In genomic region chr3:152763139-152763882, GRCm38 (mm10) we compare ENCODE assay signal across 8 mouse cellular contexts. TPM values are rescaled to one million over a fixed set of nuclear protein-coding genes. Genes with fewer than 3 reads are reported as not detected.
A peak's percentile ranks its signal among the peaks of the same experiment; 100 is the strongest.
DNase-seq lines count a peak whose midpoint lies in the region; ATAC-seq lines count a peak whose summit lies in the region.

No protein-coding gene starts in this region.

- H3K27me3 ChIP-seq in lung, embryonic 15.5 days: no peaks in the 10 kb centered on the region
- H3K27me3 ChIP-seq in neural tube, embryonic 15.5 days (replicated peaks): no peaks in the 10 kb centered on the region

- peak overlapping the region; percentile 69 for H3K27ac ChIP-seq in lung, embryonic 15.5 days
- H3K27ac ChIP-seq in neural tube, embryonic 15.5 days (replicated peaks): no peak overlapping the region

- peak; percentile 50 for ATAC-seq in lung, embryonic 15.5 days (ENCODE audit: borderline replicate concordance, extremely low read depth, low FRiP score, low TSS enrichment)
- ATAC-seq in neural tube, embryonic 15.5 days (ENCODE audit: low FRiP score): no peak

- peak; percentile 24 to 40 for DNase-seq in cerebellum, postnatal 14 days
- no peak for DNase-seq in cerebellum, postnatal 4 days (ENCODE audit: low spot score in 2 of 2)
- peak; percentile 20 for DNase-seq in brain, adult 2 months (ENCODE audit: low read depth, low spot score)
- DNase-seq in heart, adult 8-10 months (ENCODE audit: low spot score): peak; percentile 13
- peak; percentile 63 for DNase-seq in kidney, adult 18-20 months
- DNase-seq in thymus, postnatal 36 days: peak; percentile 56 to 58

- H3K9me3 ChIP-seq in lung, embryonic 15.5 days: no peaks in the 10 kb centered on the region
- no peaks in the 10 kb centered on the region for H3K9me3 ChIP-seq in neural tube, embryonic 15.5 days (replicated peaks)

- H3K36me3 ChIP-seq in lung, embryonic 15.5 days: no peaks in the 10 kb centered on the region
- H3K36me3 ChIP-seq in neural tube, embryonic 15.5 days: peaks cover 4% of the 10 kb centered on the region; the same call in 1 of the 2 replicates

- peak overlapping the region; percentile 59 for H3K4me2 ChIP-seq in lung, embryonic 15.5 days
- H3K4me2 ChIP-seq in neural tube, embryonic 15.5 days: peak overlapping the region; percentile 47

- 24% methylated on average over 26 of the region's 26 CpGs for WGBS in lung, embryonic 15.5 days
- WGBS in neural tube, embryonic 15.5 days: 48% methylated on average over 26 of the region's 26 CpGs

- peaks cover 27% of the 10 kb centered on the region for H3K4me1 ChIP-seq in lung, embryonic 15.5 days
- peaks cover 13% of the 10 kb centered on the region for H3K4me1 ChIP-seq in neural tube, embryonic 15.5 days

- peak overlapping the region; percentile 36 for H3K4me3 ChIP-seq in lung, embryonic 15.5 days
- peak overlapping the region; percentile 16 for H3K4me3 ChIP-seq in neural tube, embryonic 15.5 days (replicated peaks)

- peak overlapping the region; percentile 31; the same call in 1 of the 2 replicates for H3K9ac ChIP-seq in lung, embryonic 15.5 days
- H3K9ac ChIP-seq in neural tube, embryonic 15.5 days (replicated peaks): no peak overlapping the region

RNA-seq across cellular contexts. Expression of gene Pigk, which starts 49.4 kb away (rescaled TPM):
- total RNA-seq in heart, adult 8-10 months (2022): 10 to 100 TPM; 21.7 to 26.6 (median 23.0) TPM
- 42.8 and 44.8 TPM in 2 replicates for polyA plus RNA-seq in lung, embryonic 15.5 days (2015; fragmentation: Nextera tagmentation; extraction: Ambion mirVana)
- 47.2 and 56.7 TPM in 2 replicates for polyA plus RNA-seq in neural tube, embryonic 15.5 days (2015; fragmentation: Nextera tagmentation; extraction: Ambion mirVana)

Comparison
In these comparisons a context has a peak if more than half of its experiments do, and no peak if none do; other contexts are left out.
1. DNase-seq: peak in cerebellum, postnatal 14 days (2 of 2), brain, adult 2 months (single experiment), heart, adult 8-10 months (single experiment), kidney, adult 18-20 months (single experiment) and thymus, postnatal 36 days (2 of 2); none in cerebellum, postnatal 4 days (0 of 2).